ENCODE assay signal across 8 mouse cellular contexts in genomic region chr1:91249564-91250414, GRCm38 (mm10). TPM values are rescaled to one million over a fixed set of nuclear protein-coding genes. Genes with fewer than 3 reads are reported as not detected.
DNase-seq lines count a peak whose midpoint lies in the region; ATAC-seq and TF ChIP-seq lines count a peak whose summit lies in the region.

Gene Ube2f (plus strand): TSS chr1:91250304.

- peak within 1 kb of the TSS; percentile 95 for H3K4me3 ChIP-seq in E14TG2a.4 (replicated peaks; ENCODE audit: low read length)
- peak within 1 kb of the TSS; percentile 99 for H3K4me3 ChIP-seq in forebrain, embryonic 12.5 days (replicated peaks)
- peak within 1 kb of the TSS; percentile 98 for H3K4me3 ChIP-seq in heart, postnatal 0 days (ENCODE audit: low read depth, low read length)
- H3K4me3 ChIP-seq in liver, embryonic 16.5 days (ENCODE audit: low read depth, low read length) = peak within 1 kb of the TSS; percentile 98
- peak within 1 kb of the TSS; percentile 100 for H3K4me3 ChIP-seq in neural tube, embryonic 13.5 days
- H3K4me3 ChIP-seq in testis, adult 2 months (ENCODE audit: control insufficient read depth, low read depth, low read length) = peak within 1 kb of the TSS; percentile 93

- under 1% methylated on average over 43 of the region's 43 CpGs for WGBS in forebrain, embryonic 12.5 days
- under 1% methylated on average over 43 of the region's 43 CpGs for WGBS in heart, postnatal 0 days
- under 1% methylated on average over 43 of the region's 43 CpGs for WGBS in liver, embryonic 16.5 days (ENCODE audit: insufficient replicate concordance)
- under 1% methylated on average over 43 of the region's 43 CpGs for WGBS in neural tube, embryonic 13.5 days

- H3K4me2 ChIP-seq in forebrain, embryonic 12.5 days = peak within 1 kb of the TSS; percentile 93
- peak within 1 kb of the TSS; percentile 95 for H3K4me2 ChIP-seq in heart, postnatal 0 days (ENCODE audit: low read depth, low read length)
- peak within 1 kb of the TSS; percentile 97 for H3K4me2 ChIP-seq in liver, embryonic 16.5 days (ENCODE audit: low read depth, low read length)
- peak within 1 kb of the TSS; percentile 90 for H3K4me2 ChIP-seq in neural tube, embryonic 13.5 days

- peak; percentile 99 for ATAC-seq in forebrain, embryonic 12.5 days (ENCODE audit: low FRiP score)
- peak; percentile 99 for ATAC-seq in heart, postnatal 0 days (ENCODE audit: insufficient read depth, low read depth)
- peak; percentile 94 for ATAC-seq in liver, embryonic 16.5 days (ENCODE audit: low read depth)
- ATAC-seq in neural tube, embryonic 13.5 days (ENCODE audit: low read depth) = peak; percentile 100

- no peaks in the 10 kb centered on the region for H3K9me3 ChIP-seq in E14TG2a.4 (ENCODE audit: low read length)
- no peaks in the 10 kb centered on the region for H3K9me3 ChIP-seq in forebrain, embryonic 12.5 days
- no peaks in the 10 kb centered on the region for H3K9me3 ChIP-seq in heart, postnatal 0 days (replicated peaks; ENCODE audit: control insufficient read depth, low read length)
- no peaks in the 10 kb centered on the region for H3K9me3 ChIP-seq in liver, embryonic 16.5 days (replicated peaks; ENCODE audit: control insufficient read depth, low read length)
- H3K9me3 ChIP-seq in neural tube, embryonic 13.5 days = no peaks in the 10 kb centered on the region

- H3K9ac ChIP-seq in forebrain, embryonic 12.5 days = peak within 1 kb of the TSS; percentile 99
- H3K9ac ChIP-seq in heart, postnatal 0 days (replicated peaks; ENCODE audit: low read depth, low read length) = peak within 1 kb of the TSS; percentile 98
- peak within 1 kb of the TSS; percentile 96 for H3K9ac ChIP-seq in liver, embryonic 16.5 days (ENCODE audit: low read depth, low read length)
- H3K9ac ChIP-seq in neural tube, embryonic 13.5 days = peak within 1 kb of the TSS; percentile 99

- H3K36me3 ChIP-seq in E14TG2a.4 (ENCODE audit: insufficient read depth, low read length) = peaks cover 15% of the 10 kb centered on the region
- H3K36me3 ChIP-seq in forebrain, embryonic 12.5 days (replicated peaks) = peaks cover 3% of the 10 kb centered on the region; the same call in 1 of the 2 replicates
- 0 out of 2 replicates have a peak, but pooled peaks cover 8% of the 10 kb centered on the region for H3K36me3 ChIP-seq in heart, postnatal 0 days (replicated peaks; ENCODE audit: control insufficient read depth, insufficient read depth, low read length)
- H3K36me3 ChIP-seq in liver, embryonic 16.5 days (ENCODE audit: control insufficient read depth, insufficient read depth) = peaks cover 5% of the 10 kb centered on the region; the same call in 1 of the 2 replicates
- peaks cover 7% of the 10 kb centered on the region for H3K36me3 ChIP-seq in neural tube, embryonic 13.5 days
- H3K36me3 ChIP-seq in testis, adult 2 months (ENCODE audit: control insufficient read depth, insufficient read depth, low read length) = no peaks in the 10 kb centered on the region

- H3K27me3 ChIP-seq in E14TG2a.4 (ENCODE audit: insufficient read depth, low read length) = no peaks in the 10 kb centered on the region
- H3K27me3 ChIP-seq in forebrain, embryonic 12.5 days = no peaks in the 10 kb centered on the region
- H3K27me3 ChIP-seq in heart, postnatal 0 days (ENCODE audit: control insufficient read depth, insufficient read depth, low read length) = no peaks in the 10 kb centered on the region
- H3K27me3 ChIP-seq in liver, embryonic 16.5 days (ENCODE audit: control insufficient read depth, insufficient read depth, low read depth, low read length) = no peaks in the 10 kb centered on the region
- no peaks in the 10 kb centered on the region for H3K27me3 ChIP-seq in neural tube, embryonic 13.5 days
- H3K27me3 ChIP-seq in testis, adult 2 months (ENCODE audit: control insufficient read depth, insufficient read depth, low read length) = no peaks in the 10 kb centered on the region

- peak; percentile 95 for DNase-seq in c-Kit-positive CD71-positive TER-119-positive erythroid progenitor cells, embryonic 14.5 days (ENCODE audit: low spot score)
- peak; percentile 98 for DNase-seq in heart, postnatal 0 days (ENCODE audit: low spot score)
- peak; percentile 89 to 95 for DNase-seq in kidney, postnatal 4 days

- peak; percentile 91 for TF ChIP-seq POLR2A in testis, adult 2 months (IDR thresholded peaks at IDR 0.05; ENCODE audit: control insufficient read depth, low read depth, low read length)

- peak; percentile 83 for TF ChIP-seq EP300 in heart, postnatal 0 days (IDR thresholded peaks at IDR 0.05; ENCODE audit: low read depth)

- H3K27ac ChIP-seq in forebrain, embryonic 12.5 days = peak within 1 kb of the TSS; percentile 88
- H3K27ac ChIP-seq in heart, postnatal 0 days (ENCODE audit: low read depth) = peak within 1 kb of the TSS; percentile 83
- H3K27ac ChIP-seq in liver, embryonic 16.5 days (ENCODE audit: low read length) = peak within 1 kb of the TSS; percentile 98
- H3K27ac ChIP-seq in neural tube, embryonic 13.5 days (replicated peaks) = peak within 1 kb of the TSS; percentile 88
- H3K27ac ChIP-seq in testis, adult 2 months (ENCODE audit: control insufficient read depth, insufficient read depth, low read depth, low read length) = peak within 1 kb of the TSS; percentile 56

- H3K4me1 ChIP-seq in E14TG2a.4 (replicated peaks; ENCODE audit: low read depth, low read length) = peaks cover 37% of the 10 kb centered on the region
- peaks cover 25% of the 10 kb centered on the region for H3K4me1 ChIP-seq in forebrain, embryonic 12.5 days
- peaks cover 13% of the 10 kb centered on the region for H3K4me1 ChIP-seq in heart, postnatal 0 days (ENCODE audit: control insufficient read depth, insufficient read depth)
- H3K4me1 ChIP-seq in liver, embryonic 16.5 days (ENCODE audit: control insufficient read depth, low read depth, low read length) = peaks cover 50% of the 10 kb centered on the region
- peaks cover 37% of the 10 kb centered on the region for H3K4me1 ChIP-seq in neural tube, embryonic 13.5 days (replicated peaks)
- peaks cover 8% of the 10 kb centered on the region for H3K4me1 ChIP-seq in testis, adult 2 months (ENCODE audit: control insufficient read depth, insufficient read depth, low read length)

- TF ChIP-seq CTCF in E14TG2a.4 (conservative IDR thresholded peaks at IDR 0.05; ENCODE audit: low read length) = no peak
- peak; percentile 42 for TF ChIP-seq CTCF in heart, postnatal 0 days (IDR thresholded peaks at IDR 0.05; ENCODE audit: low read depth)
- no peak for TF ChIP-seq CTCF in testis, adult 2 months (IDR thresholded peaks at IDR 0.05; ENCODE audit: control insufficient read depth, insufficient read depth, insufficient replicate concordance, low read depth, low read length)

RNA-seq across cellular contexts. Expression of gene Ube2f, which starts in this region (rescaled TPM):
- polyA plus RNA-seq in forebrain, embryonic 12.5 days (2016; fragmentation: Nextera tagmentation; extraction: Ambion mirVana) = 75.9 and 78.9 TPM in 2 replicates
- total RNA-seq in heart, postnatal 0 days (2014; rRNA removed; ENCODE audit: low replicate concordance) = 23.5 and 69.6 TPM in 2 replicates
- 77.9 and 79.3 TPM in 2 replicates for polyA plus RNA-seq in heart, postnatal 0 days (2015; fragmentation: Nextera tagmentation; extraction: Ambion mirVana)
- polyA plus RNA-seq in liver, embryonic 16.5 days (2015; fragmentation: Nextera tagmentation; extraction: Ambion mirVana) = 66.3 and 69.0 TPM in 2 replicates
- polyA plus RNA-seq in neural tube, embryonic 13.5 days (2015; fragmentation: Nextera tagmentation; extraction: Ambion mirVana) = 67.7 and 68.8 TPM in 2 replicates
- polyA plus RNA-seq in testis, adult 2 months (2012; rRNA removed) = 159 and 164 TPM in 2 replicates

Comparison
In these comparisons a context has a peak if more than half of its experiments do, and no peak if none do; other contexts are left out.
1. Peak in every context shown above with its lines: DNase-seq, ATAC-seq, H3K4me3 ChIP-seq and H3K27ac ChIP-seq.